Mouse (Mus musculus) heart, adult 2 months (tissue): ENCODE results near the gene Cd274.

Experiments
- CTCF ChIP-seq: fragments of 200-600 bp; IDR thresholded peaks from 2 replicates; pipeline ENCODE4 v1.8.1; 2022; ENCODE audit warnings: antibody characterized with exemption, mild to moderate bottlenecking, moderate library complexity
- POLR2A ChIP-seq: fragments of 200-500 bp; IDR thresholded peaks from 2 replicates; pipeline ENCODE4 v1.6.1; 2011; ENCODE audit warnings: mild to moderate bottlenecking, low read depth, low read length, control low read depth; ENCODE audit not compliant: insufficient read depth

DNA sequence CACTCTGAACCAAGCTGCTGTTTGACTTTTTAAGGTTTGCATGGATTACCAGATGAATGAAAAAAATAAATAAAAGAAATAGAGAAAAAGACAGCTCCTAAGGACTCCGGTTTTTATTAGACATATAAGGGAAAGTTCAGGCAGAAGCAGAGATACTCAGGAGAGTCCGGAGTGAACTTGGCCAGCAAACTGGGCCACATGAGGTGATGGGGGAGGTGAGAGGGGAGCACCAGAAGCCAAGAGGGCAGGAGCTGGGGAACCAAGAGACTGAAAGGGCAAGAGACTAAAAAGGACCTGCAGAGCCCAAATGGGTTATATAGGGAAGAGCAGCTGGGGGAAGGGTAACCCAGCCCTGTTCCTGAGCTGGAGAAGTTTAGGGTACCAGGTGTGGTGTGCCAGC is 27.5 kb downstream of the Cd274 start:
- TF ChIP-seq CTCF, result no peak
- TF ChIP-seq POLR2A, result no peak
